Comparison of ENCODE assay signal across 10 mouse cellular contexts in the genomic region with DNA sequence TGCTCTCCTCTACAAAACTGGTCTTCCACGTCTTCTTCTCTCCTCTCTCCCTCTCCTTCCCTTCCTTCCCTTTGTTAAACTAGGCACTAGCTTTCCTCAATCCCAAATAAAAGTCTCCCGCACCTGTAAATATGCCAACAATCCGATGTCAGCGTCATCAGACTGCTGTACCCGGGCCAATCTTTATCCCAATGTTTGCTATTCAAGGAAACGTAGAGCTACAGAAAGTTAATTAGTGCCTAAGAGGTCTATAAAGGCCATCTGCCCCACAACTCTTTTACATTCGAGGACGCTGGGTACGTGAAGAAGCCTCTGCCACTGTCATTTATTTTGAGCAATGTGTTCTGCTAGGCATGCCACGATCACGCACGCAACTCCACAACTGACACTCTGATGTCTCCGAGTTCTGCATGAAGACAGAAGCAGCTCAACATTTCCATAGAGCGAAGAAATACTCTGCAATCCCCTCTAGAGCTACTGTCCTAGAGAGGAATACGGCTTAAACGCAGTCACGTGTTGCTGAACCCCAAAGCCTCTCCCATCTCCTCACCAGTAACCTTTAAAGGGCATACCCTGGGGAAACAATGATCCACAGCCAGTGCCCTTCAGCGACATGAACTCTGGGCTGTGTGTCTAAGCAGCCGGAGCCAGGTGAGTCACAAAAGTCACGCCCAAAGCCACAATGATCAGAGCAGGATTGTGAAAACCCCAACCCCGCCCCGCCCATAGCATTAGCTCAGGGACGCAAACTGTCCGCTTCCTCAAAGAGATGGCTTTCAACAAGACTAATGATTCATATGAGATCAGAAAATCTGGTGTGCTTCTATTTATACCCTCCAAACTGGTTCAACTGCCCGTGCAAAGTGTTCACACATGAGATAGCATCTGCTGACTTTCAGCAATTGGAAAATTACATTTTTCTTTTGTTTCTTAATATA.
DNase-seq lines count a peak whose midpoint lies in the region; ATAC-seq and TF ChIP-seq lines count a peak whose summit lies in the region.
"Had no signal": no experiment of that assay in that cellular context is flagged by ENCODE, and none has a peak within 500 bp of the region (broad histone marks: within the 10 kb centered on the region; RNA-seq: fewer than 3 reads in every experiment).

No protein-coding gene starts in this region.

- no peak for TF ChIP-seq POLR2A in bone marrow, adult 2 months (IDR thresholded peaks at IDR 0.05; ENCODE audit: borderline replicate concordance, control insufficient read depth, low read depth, low read length)

- no peaks in the 10 kb centered on the region for H3K9me3 ChIP-seq in midbrain, embryonic 14.5 days (ENCODE audit: control insufficient read depth, low read length)
- H3K9me3 ChIP-seq in hindbrain, embryonic 12.5 days (replicated peaks), result no peaks in the 10 kb centered on the region
- H3K9me3 ChIP-seq: neural tube, embryonic 13.5 days had no signal

- H3K27me3 ChIP-seq in midbrain, embryonic 14.5 days (ENCODE audit: control insufficient read depth, insufficient read depth, low read length), result no peaks in the 10 kb centered on the region
- no peaks in the 10 kb centered on the region for H3K27me3 ChIP-seq in hindbrain, embryonic 12.5 days
- H3K27me3 ChIP-seq: neural tube, embryonic 13.5 days had no signal

- no peak for ATAC-seq in midbrain, embryonic 14.5 days (ENCODE audit: low FRiP score, low TSS enrichment)
- no peak for ATAC-seq in hindbrain, embryonic 12.5 days (ENCODE audit: low FRiP score)

- no peak overlapping the region for H3K4me2 ChIP-seq in midbrain, embryonic 14.5 days (ENCODE audit: low read length)
- H3K4me2 ChIP-seq in hindbrain, embryonic 12.5 days (replicated peaks), result no peak overlapping the region
- H3K4me2 ChIP-seq: neural tube, embryonic 13.5 days had no signal

- H3K4me1 ChIP-seq in bone marrow, adult 2 months (ENCODE audit: control insufficient read depth, insufficient read depth, low read length), result peaks cover 1% of the 10 kb centered on the region; the same call in 1 of the 2 replicates
- H3K4me1 ChIP-seq in midbrain, embryonic 14.5 days (ENCODE audit: control insufficient read depth, insufficient read depth, low read length), result no peaks in the 10 kb centered on the region
- no peaks in the 10 kb centered on the region for H3K4me1 ChIP-seq in hindbrain, embryonic 12.5 days

- H3K4me3 ChIP-seq in bone marrow, adult 2 months (replicated peaks; ENCODE audit: control insufficient read depth, low read depth, low read length), result peak overlapping the region; percentile 35
- H3K4me3 ChIP-seq in midbrain, embryonic 14.5 days (replicated peaks; ENCODE audit: low read depth, low read length), result no peak overlapping the region
- H3K4me3 ChIP-seq in hindbrain, embryonic 12.5 days, result no peak overlapping the region
- H3K4me3 ChIP-seq: neural tube, embryonic 13.5 days had no signal

- TF ChIP-seq CTCF in bone marrow, adult 2 months (IDR thresholded peaks at IDR 0.05; ENCODE audit: control insufficient read depth, insufficient read depth, low read length), result no peak

- WGBS in bone marrow, adult 2 months, result 44% methylated on average over 25 of the region's 25 CpGs
- WGBS in midbrain, embryonic 14.5 days, result 84% methylated on average over 25 of the region's 25 CpGs
- WGBS in hindbrain, embryonic 12.5 days, result 81% methylated on average over 25 of the region's 25 CpGs

- H3K9ac ChIP-seq in midbrain, embryonic 14.5 days (replicated peaks; ENCODE audit: low read length), result no peak overlapping the region
- H3K9ac ChIP-seq in hindbrain, embryonic 12.5 days, result no peak overlapping the region
- H3K9ac ChIP-seq: neural tube, embryonic 13.5 days had no signal

- no peaks in the 10 kb centered on the region for H3K36me3 ChIP-seq in midbrain, embryonic 14.5 days (ENCODE audit: control insufficient read depth, insufficient read depth, low read length)
- H3K36me3 ChIP-seq in hindbrain, embryonic 12.5 days, result no peaks in the 10 kb centered on the region
- H3K36me3 ChIP-seq: neural tube, embryonic 13.5 days had no signal

- H3K27ac ChIP-seq in bone marrow, adult 2 months (ENCODE audit: control insufficient read depth, insufficient read depth, low read depth, low read length, poor library complexity), result peak overlapping the region; percentile 13; the same call in 1 of the 2 replicates
- no peak overlapping the region for H3K27ac ChIP-seq in midbrain, embryonic 14.5 days (replicated peaks; ENCODE audit: low read depth, low read length)
- H3K27ac ChIP-seq in hindbrain, embryonic 12.5 days, result no peak overlapping the region
- H3K27ac ChIP-seq: neural tube, embryonic 13.5 days had no signal

- peak; percentile 30 for DNase-seq in thymus, postnatal 4 days
- DNase-seq in thymus, postnatal 25 days, result no peak
- DNase-seq in lung, postnatal 4 days, result peak; percentile 23 to 28
- DNase-seq in yolk sac, embryonic 10.5 days (ENCODE audit: low spot score), result peak; percentile 73
- DNase-seq in midbrain, embryonic 14.5 days, result no peak
- DNase-seq in cerebellum, adult 11 months, result no peak
- DNase-seq: gastrocnemius, postnatal 25 days had no signal

Comparison
In these comparisons a context has a peak if more than half of its experiments do, and no peak if none do; other contexts are left out.
1. DNase-seq: peak in thymus, postnatal 4 days (single experiment), lung, postnatal 4 days (2 of 2) and yolk sac, embryonic 10.5 days (single experiment); none in thymus, postnatal 25 days (single experiment), midbrain, embryonic 14.5 days (single experiment) and cerebellum, adult 11 months (single experiment).